In genomic region chr4:133282656-133283055, GRCm38 (mm10) we compare ENCODE assay signal across 10 mouse cellular contexts. TPM values are rescaled to one million over a fixed set of nuclear protein-coding genes. Genes with fewer than 3 reads are reported as not detected.
A peak's percentile ranks its signal among the peaks of the same experiment; 100 is the strongest.
DNase-seq lines count a peak whose midpoint lies in the region; ATAC-seq and TF ChIP-seq lines count a peak whose summit lies in the region.
"Had no signal": no experiment of that assay in that cellular context is flagged by ENCODE, and none has a peak within 500 bp of the region (broad histone marks: within the 10 kb centered on the region; RNA-seq: fewer than 3 reads in every experiment).

No protein-coding gene starts in this region.

- TF ChIP-seq POLR2A in kidney, adult 2 months (IDR thresholded peaks at IDR 0.05; ENCODE audit: low read depth, low read length) = no peak
- no peak for TF ChIP-seq POLR2A in brain, embryonic 14.5 days (IDR thresholded peaks at IDR 0.05; ENCODE audit: borderline replicate concordance, extremely low read depth, insufficient read depth, insufficient read length, poor library complexity, severe bottlenecking)
- no peak for TF ChIP-seq POLR2A in cerebellum, adult 2 months (IDR thresholded peaks at IDR 0.05; ENCODE audit: borderline replicate concordance, insufficient read depth, low read length)

- no peak for DNase-seq in kidney, adult 2 months
- DNase-seq in kidney, adult 11 months = no peak
- DNase-seq in brain, embryonic 14.5 days (ENCODE audit: low read depth) = peak; percentile 25
- peak; percentile 16 for DNase-seq in forebrain, embryonic 14.5 days (ENCODE audit: low spot score)
- DNase-seq in cerebellum, adult 2 months = no peak
- no peak for DNase-seq in ovary, postnatal 14 days (ENCODE audit: low spot score)
- DNase-seq in layer of hippocampus, adult 11-12 months (ENCODE audit: low spot score) = no peak
- DNase-seq: spleen, adult 18-20 months had no signal

- 30% methylated on average over 4 of the region's 4 CpGs for WGBS in kidney, adult 2 months
- WGBS in forebrain, embryonic 14.5 days = 34% methylated on average over 4 of the region's 4 CpGs
- WGBS in midbrain, embryonic 15.5 days = 25% methylated on average over 4 of the region's 4 CpGs
- 46% methylated on average over 4 of the region's 4 CpGs for WGBS in cerebellum, adult 2 months

- no peak overlapping the region for H3K9ac ChIP-seq in forebrain, embryonic 14.5 days (ENCODE audit: low read length)
- H3K9ac ChIP-seq in midbrain, embryonic 15.5 days = no peak overlapping the region

- H3K4me2 ChIP-seq in forebrain, embryonic 14.5 days (ENCODE audit: low read length) = no peak overlapping the region
- H3K4me2 ChIP-seq in midbrain, embryonic 15.5 days = no peak overlapping the region

- no peak for TF ChIP-seq CTCF in kidney, adult 2 months (conservative IDR thresholded peaks at IDR 0.05; ENCODE audit: insufficient read depth, insufficient read length, low read depth, low read length)
- TF ChIP-seq CTCF in brain, embryonic 14.5 days (IDR thresholded peaks at IDR 0.05; ENCODE audit: borderline replicate concordance, extremely low read depth, insufficient read depth, insufficient read length) = peak; percentile 6; the same call in 1 of the 2 replicates
- TF ChIP-seq CTCF in cerebellum, adult 2 months (IDR thresholded peaks at IDR 0.05; ENCODE audit: borderline replicate concordance, insufficient read depth, low read depth, low read length) = no peak

- no peak for ATAC-seq in forebrain, embryonic 14.5 days
- no peak for ATAC-seq in midbrain, embryonic 15.5 days (replicated peaks)

- no peaks in the 10 kb centered on the region for H3K9me3 ChIP-seq in forebrain, embryonic 14.5 days (replicated peaks; ENCODE audit: control insufficient read depth, low read length)
- H3K9me3 ChIP-seq in midbrain, embryonic 15.5 days = no peaks in the 10 kb centered on the region

- no peaks in the 10 kb centered on the region for H3K36me3 ChIP-seq in kidney, adult 2 months (ENCODE audit: control insufficient read depth, insufficient read depth, low read length)
- H3K36me3 ChIP-seq in forebrain, embryonic 14.5 days (ENCODE audit: control insufficient read depth, insufficient read depth, low read length) = no peaks in the 10 kb centered on the region
- no peaks in the 10 kb centered on the region for H3K36me3 ChIP-seq in midbrain, embryonic 15.5 days (replicated peaks)

- H3K4me3 ChIP-seq in kidney, adult 2 months (ENCODE audit: insufficient read depth, low read depth, low read length) = no peak overlapping the region
- H3K4me3 ChIP-seq in forebrain, embryonic 14.5 days (ENCODE audit: low read depth, low read length) = no peak overlapping the region
- no peak overlapping the region for H3K4me3 ChIP-seq in midbrain, embryonic 15.5 days
- H3K4me3 ChIP-seq in cerebellum, adult 2 months (replicated peaks; ENCODE audit: insufficient read depth, low read depth, low read length) = no peak overlapping the region
- H3K4me3 ChIP-seq: left cerebral cortex, adult 2 months had no signal

- peaks cover 5% of the 10 kb centered on the region for H3K4me1 ChIP-seq in kidney, adult 2 months (ENCODE audit: control insufficient read depth, insufficient read depth, low read length)
- peaks cover 17% of the 10 kb centered on the region for H3K4me1 ChIP-seq in forebrain, embryonic 14.5 days (ENCODE audit: control insufficient read depth, insufficient read depth, low read length)
- H3K4me1 ChIP-seq in midbrain, embryonic 15.5 days = peaks cover 12% of the 10 kb centered on the region; the same call in 1 of the 2 replicates
- H3K4me1 ChIP-seq in cerebellum, adult 2 months (ENCODE audit: control insufficient read depth, insufficient read depth, low read length) = peaks cover 13% of the 10 kb centered on the region

- peak overlapping the region; percentile 15; the same call in 1 of the 2 replicates for H3K27ac ChIP-seq in kidney, adult 2 months (ENCODE audit: insufficient read depth, low read depth, low read length)
- H3K27ac ChIP-seq in forebrain, embryonic 14.5 days (ENCODE audit: low read depth, low read length) = peak overlapping the region; percentile 74
- 0 out of 2 replicates have a peak overlapping the region, but pooled peaks have one; percentile 5 for H3K27ac ChIP-seq in midbrain, embryonic 15.5 days
- no peak overlapping the region for H3K27ac ChIP-seq in cerebellum, adult 2 months (ENCODE audit: insufficient read depth, low read length)

- no peaks in the 10 kb centered on the region for H3K27me3 ChIP-seq in kidney, adult 2 months (replicated peaks; ENCODE audit: control insufficient read depth, insufficient read depth, low read length)
- no peaks in the 10 kb centered on the region for H3K27me3 ChIP-seq in forebrain, embryonic 14.5 days (replicated peaks; ENCODE audit: control insufficient read depth, insufficient read depth, low read length)
- no peaks in the 10 kb centered on the region for H3K27me3 ChIP-seq in midbrain, embryonic 15.5 days (replicated peaks)
- H3K27me3 ChIP-seq in cerebellum, adult 2 months (ENCODE audit: control insufficient read depth, insufficient read depth, low read length) = no peaks in the 10 kb centered on the region

RNA-seq across cellular contexts. Expression of gene Tmem222, which starts 5.1 kb away (rescaled TPM):
- 70.6 and 80.4 TPM in 2 replicates for polyA plus RNA-seq in kidney, adult 2 months (2012; rRNA removed)
- polyA plus RNA-seq in brain, embryonic 14.5 days (2012; rRNA removed) = 120 and 154 TPM in 2 replicates
- polyA plus RNA-seq in forebrain, embryonic 14.5 days (2014; fragmentation: Nextera tagmentation; extraction: Ambion mirVana) = 125 and 131 TPM in 2 replicates
- 118 and 120 TPM in 2 replicates for polyA plus RNA-seq in midbrain, embryonic 15.5 days (2015; fragmentation: Nextera tagmentation; extraction: Ambion mirVana)
- polyA plus RNA-seq in cerebellum, adult 2 months (2012; rRNA removed) = 152 and 153 TPM in 2 replicates

RNA-seq across cellular contexts. Expression of gene Sytl1, which starts 19.7 kb away (rescaled TPM):
- 5.9 TPM in 2 replicates for polyA plus RNA-seq in kidney, adult 2 months (2012; rRNA removed)
- 1.5 and 2.6 TPM in 2 replicates for polyA plus RNA-seq in brain, embryonic 14.5 days (2012; rRNA removed)
- polyA plus RNA-seq in forebrain, embryonic 14.5 days (2014; fragmentation: Nextera tagmentation; extraction: Ambion mirVana) = 0.32 and 0.54 TPM in 2 replicates
- polyA plus RNA-seq in midbrain, embryonic 15.5 days (2015; fragmentation: Nextera tagmentation; extraction: Ambion mirVana) = 0.56 and 0.65 TPM in 2 replicates
- polyA plus RNA-seq in cerebellum, adult 2 months (2012; rRNA removed) = 0.59 and 0.60 TPM in 2 replicates

RNA-seq across cellular contexts. Expression of gene Map3k6, which starts 42.0 kb away (rescaled TPM):
- polyA plus RNA-seq in kidney, adult 2 months (2012; rRNA removed) = 3.8 and 4.3 TPM in 2 replicates
- polyA plus RNA-seq in brain, embryonic 14.5 days (2012; rRNA removed) = 2.1 and 2.4 TPM in 2 replicates
- 1.1 and 1.7 TPM in 2 replicates for polyA plus RNA-seq in forebrain, embryonic 14.5 days (2014; fragmentation: Nextera tagmentation; extraction: Ambion mirVana)
- 1.6 and 2.0 TPM in 2 replicates for polyA plus RNA-seq in midbrain, embryonic 15.5 days (2015; fragmentation: Nextera tagmentation; extraction: Ambion mirVana)
- polyA plus RNA-seq in cerebellum, adult 2 months (2012; rRNA removed) = 4.0 and 4.7 TPM in 2 replicates

Comparison
In these comparisons a context has a peak if more than half of its experiments do, and no peak if none do; other contexts are left out.
1. DNase-seq: peak in brain, embryonic 14.5 days (single experiment) and forebrain, embryonic 14.5 days (single experiment); none in kidney, adult 2 months (single experiment), kidney, adult 11 months (single experiment), cerebellum, adult 2 months (0 of 2), ovary, postnatal 14 days (single experiment) and layer of hippocampus, adult 11-12 months (single experiment).